Mouse (Mus musculus) cortical plate, adult 2 months (tissue): ENCODE measurements around the gene Tmem186.

ENCODE experiments used
- CTCF ChIP-seq: fragments of 200-500 bp; IDR thresholded peaks from 2 replicates; pipeline ENCODE4 v1.5.1; 2011; ENCODE audit warnings: mild to moderate bottlenecking, control low read depth, low read length; ENCODE audit not compliant: insufficient read depth; ENCODE audit errors: extremely low read depth
- POLR2A ChIP-seq: fragments of 200-500 bp; IDR thresholded peaks from 2 replicates; pipeline ENCODE4 v1.6.1; 2011; ENCODE audit warnings: mild to moderate bottlenecking, low read length, control low read depth; ENCODE audit not compliant: insufficient read depth; ENCODE audit errors: extremely low read depth

DNA sequence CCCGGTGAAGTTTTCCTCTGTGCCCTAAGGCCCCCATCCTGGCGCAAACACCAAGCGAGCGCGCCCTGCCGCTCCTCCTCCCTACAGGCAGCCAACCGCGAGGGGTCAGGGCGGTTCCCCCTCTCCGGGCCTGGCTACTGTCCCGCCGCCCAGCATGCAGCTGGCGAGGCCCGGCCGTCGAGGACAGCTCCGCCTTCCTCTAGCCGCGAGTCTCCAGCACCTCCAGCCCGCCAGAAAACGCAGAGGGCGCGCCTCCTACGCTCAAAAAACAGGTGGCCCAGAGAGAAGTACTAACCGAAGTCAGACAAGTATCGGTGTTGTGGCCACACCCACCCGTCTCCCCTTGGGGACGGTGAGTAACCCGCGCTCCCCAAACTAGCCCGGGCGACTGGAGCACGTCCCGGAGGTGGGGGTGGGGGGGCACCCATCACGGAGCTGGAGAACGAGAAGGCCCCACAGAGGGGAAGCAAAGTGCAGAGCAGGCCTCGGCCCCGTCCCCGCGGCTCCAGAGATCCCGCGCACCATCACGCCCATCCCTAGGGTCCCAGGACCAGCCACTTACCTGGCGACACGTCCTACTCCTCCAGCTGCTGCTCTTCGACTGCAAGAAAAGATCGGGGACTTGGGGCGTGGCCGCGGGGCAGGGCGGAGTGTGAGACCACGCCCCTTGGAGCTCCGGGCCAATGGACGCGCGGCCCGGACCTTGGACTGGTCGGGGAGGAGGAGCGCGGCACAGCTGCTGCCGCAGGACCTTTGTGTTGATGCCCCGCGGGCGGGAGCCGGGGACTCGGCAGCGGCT is 34.2 kb upstream of the Tmem186 start, which contains the start of gene Carhsp1:
- peak; percentile 50; the same call in 1 of the 2 replicates for TF ChIP-seq POLR2A
- no peak for TF ChIP-seq CTCF
